Mouse (Mus musculus) gastrocnemius, adult 8-10 months (tissue): ENCODE results near the gene Krt24. TPM values are rescaled to one million over a fixed set of nuclear protein-coding genes. Genes with fewer than 3 reads are reported as not detected.
"Not testable (repeated sequence)": the region's sequence is repeated elsewhere in the genome, so short reads cannot be mapped to it uniquely, and the experiment has no call there.

Experiments used
- DNase-seq, 2 experiments: peaks; one replicate each; pipeline ENCODE4 v3.0.0; 2022; ENCODE audit warnings: low spot score in 2 of 2
- total RNA-seq, 4 experiments: library from RNA; stranded (reverse); gene quantifications; 2 replicates each; pipeline ENCODE4 v1.2.4; 2022

Krt24 gene
- total RNA-seq, 4 experiments from 2014 or later, result not detected

GRCm38 (mm10) chr11:99253893-99254292, 31.2 kb downstream of the Krt24 start:
- no peak for DNase-seq

- DNase-seq, result no peak
Observed at GRCm38 (mm10) chr11:99252671-99253070, 32.4 kb downstream of the Krt24 start.

- DNase-seq, result no peak
Observed at GRCm38 (mm10) chr11:99250666-99251065, 34.4 kb downstream of the Krt24 start.

GRCm38 (mm10) chr11:99250241-99250640, 34.8 kb downstream of the Krt24 start:
- DNase-seq, result no peak

- DNase-seq, result no peak
Observed at GRCm38 (mm10) chr11:99249115-99249514, 35.9 kb downstream of the Krt24 start.

GRCm38 (mm10) chr11:99247916-99248315, 37.1 kb downstream of the Krt24 start:
- no peak for DNase-seq

- DNase-seq, result not testable (repeated sequence)
Observed at GRCm38 (mm10) chr11:99244519-99244918, 40.5 kb downstream of the Krt24 start.

- no peak for DNase-seq
Observed at GRCm38 (mm10) chr11:99243820-99244374, 41.2 kb downstream of the Krt24 start, which contains the start of gene Krt222. TSS of gene Krt222 (minus strand) at chr11:99244085.

GRCm38 (mm10) chr11:99243200-99243819, 41.8 kb downstream of the Krt24 start:
- no peak for DNase-seq

GRCm38 (mm10) chr11:99242056-99242455, 43.0 kb downstream of the Krt24 start:
- no peak for DNase-seq

- no peak for DNase-seq
Observed at GRCm38 (mm10) chr11:99238468-99238867, 46.6 kb downstream of the Krt24 start.

- no peak for DNase-seq
Observed at GRCm38 (mm10) chr11:99231049-99231816, 53.8 kb downstream of the Krt24 start.

GRCm38 (mm10) chr11:99230261-99231048, 54.6 kb downstream of the Krt24 start, which contains the start of gene Smarce1:
TSS of gene Smarce1 (minus strand) at chr11:99231017.
- peak; percentile 56 to 59 for DNase-seq

Other genes starting within 250 kb of the Krt24 start
- 10 to 100 TPM; 23.4 to 50.7 (median 34.4) TPM for gene Igfbp4, start 244.0 kb downstream of the Krt24 start, total RNA-seq
- gene Tns4, start 196.0 kb downstream of the Krt24 start, total RNA-seq, result not detected
- gene Ccr7, start 130.2 kb downstream of the Krt24 start, total RNA-seq, result not detected
- 10 to 100 TPM; 20.8 to 29.7 (median 25.3) TPM for gene Smarce1, start 54.2 kb downstream of the Krt24 start, total RNA-seq
- gene Krt222, start 41.2 kb downstream of the Krt24 start, total RNA-seq, result 1 to 10 TPM; 1.7 to 3.0 (median 2.0) TPM
- gene Krt25, start 37.7 kb upstream of the Krt24 start, total RNA-seq, result not detected
- not detected for gene Krt26, start 52.7 kb upstream of the Krt24 start, total RNA-seq
- not detected for gene Krt27, start 65.8 kb upstream of the Krt24 start, total RNA-seq
- not detected for gene Krt28, start 89.6 kb upstream of the Krt24 start, total RNA-seq
- 1 to 10 TPM; 3.5 to 4.4 (median 3.8) TPM for gene Krt10, start 104.1 kb upstream of the Krt24 start, total RNA-seq
- gene Krt12, start 137.0 kb upstream of the Krt24 start, total RNA-seq, result under 1 TPM in 1 of 4 experiments, not detected in 3; 0.17 TPM
- under 1 TPM in 1 of 4 experiments, not detected in 3; 0.13 TPM for gene Krt20, start 152.9 kb upstream of the Krt24 start, total RNA-seq
- gene Krt23, start 207.9 kb upstream of the Krt24 start, total RNA-seq, result not detected
- not detected for gene Krt39, start 236.1 kb upstream of the Krt24 start, total RNA-seq